Mouse (Mus musculus) liver, adult (tissue): ENCODE data around the gene Lrrc1.

Experiments
- GATA4 ChIP-seq: IDR thresholded peaks from 2 replicates; pipeline ENCODE4 v1.6.1; 2014; ENCODE audit warnings: mild to moderate bottlenecking, low read length; ENCODE audit not compliant: insufficient replicate concordance

The Lrrc1 gene

GRCm38 (mm10) chr9:77544354-77545067 is at the start of gene Lrrc1:
Lrrc1 (minus strand) TSS chr9:77544870.
- no peak for TF ChIP-seq GATA4

DNA sequence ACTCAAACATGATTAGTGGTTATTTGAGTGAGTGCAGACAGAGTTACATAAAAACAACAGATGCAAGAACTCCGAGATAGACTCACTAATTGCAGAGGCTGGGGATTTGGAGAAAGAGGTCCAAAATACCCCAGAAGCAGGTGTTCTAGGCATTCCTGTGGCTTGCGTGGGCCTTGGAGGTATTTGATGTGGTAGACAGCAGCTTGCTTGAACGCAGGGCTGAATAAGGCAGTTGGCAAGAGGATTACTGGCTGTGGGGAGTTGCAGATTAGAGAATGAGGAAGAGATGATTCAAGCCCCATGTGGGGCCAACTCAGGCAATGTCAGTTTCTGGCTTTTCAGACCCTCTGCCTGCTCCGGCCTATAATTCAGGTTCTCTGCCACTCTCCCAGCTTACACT is 47.8 kb upstream of the Lrrc1 start:
- no peak for TF ChIP-seq GATA4

DNA sequence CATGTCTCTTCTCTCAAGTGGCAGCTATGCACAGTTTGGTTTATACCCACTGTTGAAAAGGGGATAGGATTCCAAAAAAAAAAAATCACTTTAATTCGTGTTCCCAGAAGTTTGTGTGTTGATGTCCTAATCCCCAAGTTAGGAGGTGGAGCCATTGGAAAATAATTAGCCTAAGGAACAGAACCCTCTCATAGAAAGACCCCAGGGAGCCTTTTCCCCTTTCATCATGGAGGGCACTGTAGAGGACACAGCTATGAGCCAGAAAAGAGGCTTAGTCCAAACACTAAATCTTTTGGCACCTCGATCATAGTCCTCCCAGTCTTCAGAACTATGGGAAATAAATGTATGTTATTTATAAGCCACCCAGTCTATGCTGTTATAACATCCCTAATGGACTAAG is 44.8 kb upstream of the Lrrc1 start:
- no peak for TF ChIP-seq GATA4

GRCm38 (mm10) chr9:77587616-77588015 is 42.9 kb upstream of the Lrrc1 start:
- no peak for TF ChIP-seq GATA4

DNA sequence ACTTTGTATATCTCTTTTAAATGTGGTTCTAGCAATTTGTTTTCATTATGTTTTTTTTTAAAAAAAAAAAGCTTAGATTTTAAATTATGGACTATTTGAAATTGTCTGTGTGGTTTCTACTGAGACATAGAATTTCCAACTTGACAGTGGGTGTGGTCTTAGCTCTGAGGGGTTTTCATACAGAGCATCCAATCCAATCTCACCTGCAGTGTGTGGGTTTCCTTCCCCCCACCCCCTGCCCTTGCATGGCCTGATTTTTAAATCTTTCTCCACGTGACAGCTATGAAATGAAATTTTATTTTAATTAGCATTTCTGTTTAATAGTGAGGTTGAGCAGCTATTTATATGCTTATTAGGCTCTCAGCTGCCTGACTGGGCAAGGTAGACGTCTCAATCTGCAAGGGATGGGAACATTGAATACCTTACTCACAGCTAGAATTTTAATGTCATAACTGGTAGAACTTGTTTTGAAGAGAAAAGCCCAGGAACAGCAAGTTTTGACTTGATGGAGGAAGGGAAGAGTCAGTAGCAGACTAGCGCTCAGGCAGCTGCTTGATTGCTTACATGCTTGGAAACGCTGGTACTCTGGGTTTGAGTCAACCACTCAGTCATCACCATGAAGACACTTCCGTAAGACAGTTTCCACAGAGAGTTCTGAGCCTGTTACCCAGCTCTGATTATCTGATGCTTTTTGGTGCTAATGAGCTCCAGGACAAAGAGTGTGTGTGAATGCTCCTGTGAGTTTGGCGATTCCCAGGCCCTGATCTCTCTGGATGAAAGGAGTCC is 42.3 kb upstream of the Lrrc1 start:
- TF ChIP-seq GATA4: no peak

GRCm38 (mm10) chr9:77584746-77585145 is 40.1 kb upstream of the Lrrc1 start:
- TF ChIP-seq GATA4: no peak

- TF ChIP-seq GATA4: no peak
Measured at GRCm38 (mm10) chr9:77583302-77583701, 38.6 kb upstream of the Lrrc1 start.

DNA sequence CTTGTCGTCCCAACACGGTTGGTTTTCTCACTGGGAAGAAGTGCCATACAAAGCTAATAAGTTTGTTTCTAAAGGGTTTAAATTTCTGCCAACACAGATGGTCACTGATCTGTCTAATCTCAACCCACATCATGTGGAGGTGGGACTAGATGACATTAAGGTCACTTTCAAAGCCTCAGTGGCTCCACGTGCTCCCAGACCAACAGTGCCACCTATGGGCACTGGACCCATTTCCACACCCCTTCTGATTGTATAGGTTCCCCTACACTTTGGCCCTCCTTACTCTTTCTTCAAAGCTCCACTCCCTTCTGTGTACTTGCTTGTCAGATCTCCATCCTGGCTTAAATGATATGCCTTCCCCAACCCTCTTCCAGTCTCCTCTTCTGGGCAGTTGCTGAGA is 35.2 kb upstream of the Lrrc1 start:
- no peak for TF ChIP-seq GATA4

DNA sequence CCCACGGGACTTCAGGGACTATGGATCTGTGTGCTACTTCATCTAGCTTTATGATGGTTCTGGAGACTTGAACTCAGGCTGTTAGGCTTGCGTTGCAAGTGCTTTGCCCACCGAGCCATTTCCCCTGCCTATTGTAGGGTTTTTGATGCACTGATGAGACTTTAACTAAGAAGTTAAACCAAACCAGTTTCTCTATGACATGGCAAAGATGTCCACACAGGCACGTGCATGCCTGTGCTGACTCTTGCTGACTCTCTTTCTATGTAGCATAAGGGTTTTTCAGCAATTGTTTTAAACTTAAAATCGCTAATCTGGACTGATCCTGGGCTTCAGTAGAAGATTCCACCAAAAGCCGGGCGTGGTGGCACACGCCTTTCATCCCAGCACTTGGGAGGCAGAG is 33.3 kb upstream of the Lrrc1 start:
- TF ChIP-seq GATA4: no peak

DNA sequence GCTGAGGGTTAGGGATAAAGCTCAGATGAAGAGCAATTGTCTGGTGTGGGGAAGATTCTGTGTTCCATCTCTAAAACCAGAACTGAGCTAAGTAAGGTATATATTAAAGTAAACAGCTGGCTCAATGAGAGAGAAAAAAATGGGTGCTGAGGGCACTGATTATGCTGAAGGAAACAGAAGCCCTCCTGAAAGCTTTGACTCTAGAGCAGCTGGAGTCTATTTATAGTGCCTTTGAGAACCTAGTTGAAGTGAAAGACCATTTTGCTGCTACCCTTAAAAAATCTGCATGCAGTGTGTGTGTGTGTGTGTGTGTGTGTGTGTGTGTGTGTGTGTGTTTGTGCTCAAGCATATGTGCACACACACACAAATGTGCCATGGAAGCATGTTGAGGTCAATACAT is 32.7 kb upstream of the Lrrc1 start:
- no peak for TF ChIP-seq GATA4

DNA sequence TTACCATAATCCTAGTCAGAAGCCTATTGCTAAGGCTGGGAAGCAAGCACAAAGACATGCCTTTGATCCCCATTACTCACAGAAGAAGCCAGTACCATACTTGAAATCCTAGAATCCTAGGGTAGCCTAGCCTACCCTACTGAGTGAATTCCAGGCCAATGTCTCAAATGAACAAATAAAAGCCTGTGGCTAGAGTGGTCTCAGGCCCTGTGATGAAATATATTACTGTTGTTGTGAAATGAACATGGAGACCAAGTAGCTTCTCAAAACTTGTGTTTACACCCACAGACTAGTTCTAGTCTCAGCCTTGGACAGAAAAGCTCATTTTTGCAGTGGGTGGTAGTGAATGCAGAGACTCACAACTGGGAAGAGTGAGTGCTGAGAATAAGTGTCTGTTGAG is 31.6 kb upstream of the Lrrc1 start:
- TF ChIP-seq GATA4: no peak

- no peak for TF ChIP-seq GATA4
Measured at GRCm38 (mm10) chr9:77571851-77572250, 27.2 kb upstream of the Lrrc1 start.

DNA sequence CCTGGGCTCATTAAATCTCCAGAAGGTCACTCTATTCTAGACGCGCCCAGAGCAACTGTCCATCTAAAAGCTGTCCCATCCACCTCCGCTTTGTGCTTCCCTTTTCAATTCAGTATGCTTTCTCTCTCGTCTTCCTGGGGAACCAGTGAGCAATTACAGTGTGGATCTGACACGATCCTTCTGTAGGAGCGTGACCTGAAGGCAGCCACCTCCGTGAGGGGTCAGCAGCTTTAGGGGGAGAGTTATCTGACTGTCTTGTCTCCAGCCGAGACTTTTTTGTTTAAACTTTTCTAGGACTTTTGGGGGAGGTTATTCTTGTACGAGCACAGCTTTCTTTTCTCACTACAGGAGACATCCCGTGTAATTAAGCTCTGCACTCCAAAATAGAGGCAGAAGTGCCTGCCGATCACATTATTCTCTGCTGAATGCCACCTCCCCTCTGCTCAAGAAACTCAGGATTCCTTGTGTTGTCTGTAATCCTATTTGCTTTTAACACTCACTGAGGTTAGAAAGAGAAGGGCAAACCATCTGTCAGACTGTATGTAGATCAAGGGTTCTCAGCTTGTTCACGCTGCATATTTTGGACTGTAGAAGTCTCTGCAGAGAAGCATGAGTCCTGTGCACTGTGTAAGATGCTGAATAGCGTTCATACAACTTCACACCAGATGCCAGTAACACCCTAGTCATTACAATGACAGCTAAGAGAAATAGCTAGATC is 24.3 kb upstream of the Lrrc1 start:
- no peak for TF ChIP-seq GATA4

GRCm38 (mm10) chr9:77561827-77562226 is 17.2 kb upstream of the Lrrc1 start:
- TF ChIP-seq GATA4: no peak

GRCm38 (mm10) chr9:77557963-77558362 is 13.3 kb upstream of the Lrrc1 start:
- no peak for TF ChIP-seq GATA4

GRCm38 (mm10) chr9:77557181-77557580 is 12.5 kb upstream of the Lrrc1 start:
- TF ChIP-seq GATA4: no peak
